Mouse (Mus musculus): ENCODE measurements around the gene Rab6b.

DNA sequence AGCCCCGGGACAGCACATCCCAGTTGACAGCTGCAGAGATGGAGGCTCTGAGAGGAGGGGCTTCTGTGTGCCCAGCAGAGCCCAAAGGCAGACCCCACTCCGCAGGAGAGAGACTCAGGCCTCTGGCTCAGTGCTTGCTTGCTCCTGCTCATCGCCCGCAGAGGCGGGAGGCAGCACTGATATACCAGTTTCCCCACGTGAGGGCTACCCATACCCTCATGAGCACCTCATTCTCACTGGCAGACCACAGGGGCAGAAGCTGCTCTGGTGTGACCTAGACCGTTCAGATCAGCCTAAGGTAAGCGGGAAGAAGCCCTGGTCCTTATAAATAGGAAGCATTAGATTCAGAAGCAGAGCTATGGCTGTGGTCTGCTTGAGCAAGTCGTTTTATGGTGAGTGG, 8.2 kb downstream of the Rab6b start:
- no peak for TF ChIP-seq POLR2A (IDR thresholded peaks at IDR 0.05; ENCODE audit: control insufficient read depth, low read depth, low read length)
- no peak for TF ChIP-seq CTCF (IDR thresholded peaks at IDR 0.05; ENCODE audit: control insufficient read depth, insufficient read depth, insufficient replicate concordance, low read depth, low read length)
